Mouse (Mus musculus) A20 (cell line): ENCODE measurements at regions not wholly inside any gene's neighbourhood (a gene's known extent, or its start where the extent isn't known, plus 50 kb on each side); places are given as distances from the start of the nearest gene placed in this dataset.

Experiments used
- DNase-seq: peaks from one replicate; pipeline ENCODE4 v3.0.0-alpha.2; 2011; ENCODE audit warnings: low read depth, low spot score

GRCm38 (mm10) chr16:76078219-76078618 lies 56.1 kb upstream of the Samsn1 start:
- no peak for DNase-seq

GRCm38 (mm10) chr16:76076231-76076630 lies 54.1 kb upstream of the Samsn1 start:
- no peak for DNase-seq
